Mouse (Mus musculus): ENCODE data around the gene Bcl7b. TPM values are rescaled to one million over a fixed set of nuclear protein-coding genes. Genes with fewer than 3 reads are reported as not detected.
"Not testable (repeated sequence)": the region's sequence is repeated elsewhere in the genome, so short reads cannot be mapped to it uniquely, and the experiment has no call there.

Gene Bcl7b
- polyA plus RNA-seq, 1 experiment from 2014 or later, result 50.3 TPM

- not testable (repeated sequence) for ATAC-seq; H3K27me3 ChIP-seq (replicated peaks); H3K4me1 ChIP-seq (replicated peaks); H3K27ac ChIP-seq; H3K9ac ChIP-seq; H3K4me3 ChIP-seq (replicated peaks); H3K9me3 ChIP-seq; H3K4me2 ChIP-seq (replicated peaks)
- H3K36me3 ChIP-seq, result peaks cover 55% of the 10 kb centered on the region
- 93% methylated on average over 4 of the region's 4 CpGs for WGBS
These were observed 57.8 kb downstream of the Bcl7b start for GRCm38 (mm10) chr5:135225879-135226278.

GRCm38 (mm10) chr5:135230186-135230585 lies 62.1 kb downstream of the Bcl7b start:
- no peaks in the 10 kb centered on the region for H3K27me3 ChIP-seq (replicated peaks)
- no peaks in the 10 kb centered on the region for H3K4me1 ChIP-seq (replicated peaks)
- whole genome bisulfite sequencing, result 90% methylated on average over 4 of the region's 4 CpGs
- no peak for ATAC-seq
- H3K9me3 ChIP-seq, result no peaks in the 10 kb centered on the region
- no peak overlapping the region for H3K4me3 ChIP-seq (replicated peaks)
- no peak overlapping the region for H3K4me2 ChIP-seq (replicated peaks)
- H3K27ac ChIP-seq, result no peak overlapping the region
- H3K36me3 ChIP-seq, result peaks cover 58% of the 10 kb centered on the region
- H3K9ac ChIP-seq, result no peak overlapping the region

Other genes starting within 250 kb of the Bcl7b start
- gene Mettl27, start 235.9 kb upstream of the Bcl7b start, polyA plus RNA-seq (2015; fragmentation: Nextera tagmentation; extraction: Ambion mirVana), result 18.5 and 25.7 TPM in 2 replicates
- gene Cldn4, start 221.3 kb upstream of the Bcl7b start, polyA plus RNA-seq (2015; fragmentation: Nextera tagmentation; extraction: Ambion mirVana), result 45.6 and 49.2 TPM in 2 replicates
- 173 and 195 TPM in 2 replicates for gene Cldn3, start 182.1 kb upstream of the Bcl7b start, polyA plus RNA-seq (2015; fragmentation: Nextera tagmentation; extraction: Ambion mirVana)
- gene Abhd11, start 159.1 kb upstream of the Bcl7b start, polyA plus RNA-seq (2015; fragmentation: Nextera tagmentation; extraction: Ambion mirVana), result 96.0 and 101 TPM in 2 replicates
- 13.0 and 15.7 TPM in 2 replicates for gene Stx1a, start 144.8 kb upstream of the Bcl7b start, polyA plus RNA-seq (2015; fragmentation: Nextera tagmentation; extraction: Ambion mirVana)
- 30.7 and 33.6 TPM in 2 replicates for gene Dnajc30, start 104.1 kb upstream of the Bcl7b start, polyA plus RNA-seq (2015; fragmentation: Nextera tagmentation; extraction: Ambion mirVana)
- gene Bud23, start 103.3 kb upstream of the Bcl7b start, polyA plus RNA-seq (2015; fragmentation: Nextera tagmentation; extraction: Ambion mirVana), result 106 and 115 TPM in 2 replicates
- 5.4 and 6.0 TPM in 2 replicates for gene Vps37d, start 90.0 kb upstream of the Bcl7b start, polyA plus RNA-seq (2015; fragmentation: Nextera tagmentation; extraction: Ambion mirVana)
- 6.5 and 8.7 TPM in 2 replicates for gene Mlxipl, start 78.4 kb upstream of the Bcl7b start, polyA plus RNA-seq (2015; fragmentation: Nextera tagmentation; extraction: Ambion mirVana)
- 26.3 and 28.0 TPM in 2 replicates for gene Tbl2, start 18.6 kb upstream of the Bcl7b start, polyA plus RNA-seq (2015; fragmentation: Nextera tagmentation; extraction: Ambion mirVana)
- gene Baz1b, start 19.0 kb downstream of the Bcl7b start, polyA plus RNA-seq (2015; fragmentation: Nextera tagmentation; extraction: Ambion mirVana), result 33.1 and 34.1 TPM in 2 replicates
- gene Fzd9, start 82.9 kb downstream of the Bcl7b start, polyA plus RNA-seq (2015; fragmentation: Nextera tagmentation; extraction: Ambion mirVana), result 0.87 and 0.88 TPM in 2 replicates
- 0.40 and 0.56 TPM in 2 replicates for gene Fkbp6, start 181.8 kb downstream of the Bcl7b start, polyA plus RNA-seq (2015; fragmentation: Nextera tagmentation; extraction: Ambion mirVana)
- 0.16 and 0.23 TPM in 2 replicates for gene Trim50, start 185.0 kb downstream of the Bcl7b start, polyA plus RNA-seq (2015; fragmentation: Nextera tagmentation; extraction: Ambion mirVana)
- gene Nsun5, start 201.7 kb downstream of the Bcl7b start, polyA plus RNA-seq (2015; fragmentation: Nextera tagmentation; extraction: Ambion mirVana), result 30.2 and 35.8 TPM in 2 replicates
- gene Pom121, start 226.3 kb downstream of the Bcl7b start, polyA plus RNA-seq (2015; fragmentation: Nextera tagmentation; extraction: Ambion mirVana), result 10.6 and 11.0 TPM in 2 replicates